Mouse (Mus musculus) adrenal gland, postnatal 4 days (tissue): ENCODE data around the gene Deaf1. TPM values are rescaled to one million over a fixed set of nuclear protein-coding genes. Genes with fewer than 3 reads are reported as not detected.

Experiments
- DNase-seq, 2 experiments: peaks; one replicate each; pipeline ENCODE4 v3.0.0; 2021 to 2022; ENCODE audit warnings: low spot score in 2 of 2, mixed read lengths in 2 of 2
- total RNA-seq, 2 experiments: library from RNA; stranded (reverse); gene quantifications; 2 replicates each; pipeline ENCODE4 v1.2.3; 2021

Deaf1 gene
- total RNA-seq, 2 experiments from 2014 or later = 74.1 to 78.8 TPM

DNA sequence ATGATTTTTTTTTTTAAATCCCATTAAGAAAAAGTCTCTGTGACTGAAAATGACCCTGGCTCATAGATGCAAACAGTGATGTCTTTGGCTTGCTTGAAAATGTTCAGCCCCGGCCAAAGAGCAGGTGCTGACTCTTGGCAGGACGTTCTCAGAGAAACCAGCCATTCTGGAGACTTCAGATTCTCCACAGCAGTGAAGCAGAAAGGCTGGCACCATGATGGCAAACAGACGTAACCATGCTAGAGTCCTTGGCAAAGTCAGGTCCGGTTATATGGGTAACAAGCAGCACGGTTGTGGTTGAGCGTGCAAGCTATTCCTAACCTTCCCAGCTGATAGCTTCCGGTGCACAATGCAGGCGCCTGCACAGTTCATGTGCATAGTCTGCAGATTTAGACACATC, 28.3 kb downstream of the Deaf1 start:
- no peak for DNase-seq

DNA sequence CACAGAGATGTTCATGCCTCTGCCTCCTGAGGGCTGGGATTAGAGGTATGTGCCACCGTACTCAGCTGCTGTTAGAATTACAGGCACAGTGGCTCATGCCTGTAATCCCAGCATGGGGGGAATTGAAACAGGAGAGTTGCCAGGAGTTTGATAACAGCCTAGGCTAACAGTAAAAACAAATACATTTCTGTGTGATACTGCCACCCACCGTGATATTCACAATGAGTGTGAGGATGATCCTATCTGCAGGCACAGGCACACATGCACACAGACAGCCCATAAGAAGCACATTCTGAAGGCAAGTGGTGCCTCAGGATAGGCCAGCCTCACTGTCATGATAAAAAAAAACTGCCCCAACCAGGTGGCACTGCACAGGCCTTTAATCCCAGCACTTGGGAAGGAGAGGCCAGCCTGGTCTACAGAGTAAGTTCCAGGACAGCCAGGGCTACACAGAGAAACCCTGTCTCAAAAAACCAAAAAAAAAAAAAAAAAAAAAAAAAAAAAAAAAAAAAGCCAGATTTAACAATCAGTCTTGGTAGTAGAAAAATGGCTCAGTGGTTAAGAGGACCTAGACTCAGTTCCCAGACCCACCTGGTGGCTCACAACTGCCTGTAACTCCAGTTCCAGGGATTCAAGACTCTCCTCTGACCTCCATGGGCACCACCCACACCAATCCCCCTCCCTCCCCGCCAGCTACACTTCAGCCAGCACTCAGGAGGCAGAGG, 29.4 kb downstream of the Deaf1 start:
- no peak for DNase-seq

DNA sequence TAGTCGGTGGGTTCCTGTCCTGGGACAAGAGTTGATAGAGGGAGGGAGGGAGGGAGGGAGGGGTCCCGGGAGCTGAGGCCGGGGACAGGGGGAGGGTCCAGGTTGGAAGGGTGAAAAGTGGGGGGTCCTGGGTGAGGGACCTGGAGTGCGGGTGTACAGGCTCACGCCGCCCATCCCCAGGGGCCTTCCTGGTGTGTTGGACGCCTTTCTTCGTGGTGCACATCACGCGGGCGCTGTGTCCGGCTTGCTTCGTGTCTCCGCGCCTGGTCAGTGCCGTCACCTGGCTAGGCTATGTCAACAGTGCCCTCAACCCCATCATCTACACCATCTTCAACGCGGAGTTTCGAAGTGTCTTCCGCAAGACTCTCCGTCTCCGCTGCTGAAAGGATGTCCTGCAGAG, 33.0 kb downstream of the Deaf1 start:
- no peak for DNase-seq

GRCm38 (mm10) chr7:141293852-141294471, 33.5 kb downstream of the Deaf1 start:
- DNase-seq = no peak

- no peak for DNase-seq
Measured at GRCm38 (mm10) chr7:141292583-141293388, 34.7 kb downstream of the Deaf1 start.

- no peak for DNase-seq
Measured at GRCm38 (mm10) chr7:141291921-141292582, 35.4 kb downstream of the Deaf1 start, which contains the start of gene Drd4. Gene Drd4, plus strand, starts transcription at chr7:141292006.

DNA sequence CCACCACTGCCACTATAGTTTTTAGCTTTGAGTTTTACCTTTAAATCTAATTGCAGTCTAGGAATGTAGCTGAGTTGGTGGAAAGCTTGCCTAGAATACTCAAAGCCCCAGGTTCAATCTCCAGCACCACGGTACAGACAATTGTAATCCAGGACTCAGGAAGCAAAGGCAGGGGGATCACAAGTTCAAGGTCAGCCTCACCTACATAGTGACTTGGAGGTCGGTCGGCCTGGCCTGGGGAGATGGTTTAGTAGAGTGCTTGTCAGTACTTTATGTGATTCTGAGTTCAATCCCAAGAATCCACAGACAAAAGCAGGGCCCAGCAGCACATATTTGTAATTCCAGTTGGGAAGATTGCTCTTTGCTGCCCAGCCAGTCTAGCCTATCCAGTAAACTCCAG, 39.4 kb downstream of the Deaf1 start:
- no peak for DNase-seq

- DNase-seq = no peak
Measured at GRCm38 (mm10) chr7:141282756-141283155, 44.7 kb downstream of the Deaf1 start.

DNA sequence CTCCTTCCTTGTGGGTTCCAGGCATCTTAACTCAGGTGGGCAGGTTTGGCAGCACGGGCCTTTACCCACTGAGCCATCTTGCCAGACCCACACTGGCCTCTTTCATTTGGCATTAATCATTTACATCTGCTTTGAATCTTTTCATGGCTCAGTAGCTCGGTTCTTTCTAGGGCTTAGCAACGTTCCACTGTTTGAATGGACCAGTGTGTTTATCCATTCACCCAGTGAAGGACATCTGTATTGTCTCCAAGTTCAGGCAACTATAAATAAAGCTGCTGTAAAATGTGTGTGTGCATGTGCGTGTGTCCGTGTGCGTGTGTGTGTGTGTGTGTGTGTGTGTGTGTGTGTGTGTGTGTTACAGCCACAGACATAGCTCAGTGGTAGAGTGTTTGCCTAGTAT, 46.0 kb downstream of the Deaf1 start:
- DNase-seq = no peak

DNA sequence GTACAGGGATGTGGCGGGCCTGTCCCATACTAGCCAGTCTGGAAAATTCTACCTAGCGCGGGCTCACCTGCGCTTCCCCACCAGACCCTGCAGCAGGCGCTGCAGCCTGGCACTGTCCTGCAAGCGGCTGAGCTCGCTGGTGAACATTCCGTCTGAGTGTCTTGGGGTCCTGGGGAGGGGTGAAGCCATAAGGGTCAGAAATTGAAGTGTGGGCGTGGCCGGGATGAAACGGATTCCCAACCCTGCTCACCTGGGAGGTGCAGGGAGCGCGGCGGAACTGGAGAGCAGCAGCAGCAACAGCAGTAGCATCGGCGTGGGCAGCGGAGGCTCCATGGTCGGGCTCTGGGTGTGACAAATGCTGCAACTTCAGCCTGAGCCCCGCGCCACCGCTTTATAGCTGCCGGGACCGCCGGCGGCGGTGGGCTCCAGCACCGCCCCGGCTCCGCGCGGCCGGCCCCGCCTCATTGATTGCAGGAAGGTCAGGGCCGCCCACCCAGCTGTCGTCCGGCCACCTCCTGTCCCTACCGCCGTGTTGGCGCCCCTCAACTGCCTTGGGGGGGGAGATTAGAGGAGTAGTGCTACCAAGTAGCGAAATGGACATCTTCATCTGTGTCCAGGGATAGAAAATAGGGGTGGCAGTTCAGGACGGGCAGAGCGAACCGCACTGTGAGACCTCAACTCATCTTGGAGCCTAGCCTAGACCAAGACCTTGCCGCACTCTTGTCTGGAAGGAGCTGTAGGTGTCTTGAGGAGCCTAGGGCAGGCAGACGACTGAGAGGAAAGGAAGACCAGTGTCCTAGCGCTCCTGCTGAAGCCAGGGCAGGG, 48.5 kb downstream of the Deaf1 start, which contains the start of gene Sct:
TSS of gene Sct (minus strand) at position 368 of the 825 bp plus-strand sequence.
- no peak for DNase-seq

DNA sequence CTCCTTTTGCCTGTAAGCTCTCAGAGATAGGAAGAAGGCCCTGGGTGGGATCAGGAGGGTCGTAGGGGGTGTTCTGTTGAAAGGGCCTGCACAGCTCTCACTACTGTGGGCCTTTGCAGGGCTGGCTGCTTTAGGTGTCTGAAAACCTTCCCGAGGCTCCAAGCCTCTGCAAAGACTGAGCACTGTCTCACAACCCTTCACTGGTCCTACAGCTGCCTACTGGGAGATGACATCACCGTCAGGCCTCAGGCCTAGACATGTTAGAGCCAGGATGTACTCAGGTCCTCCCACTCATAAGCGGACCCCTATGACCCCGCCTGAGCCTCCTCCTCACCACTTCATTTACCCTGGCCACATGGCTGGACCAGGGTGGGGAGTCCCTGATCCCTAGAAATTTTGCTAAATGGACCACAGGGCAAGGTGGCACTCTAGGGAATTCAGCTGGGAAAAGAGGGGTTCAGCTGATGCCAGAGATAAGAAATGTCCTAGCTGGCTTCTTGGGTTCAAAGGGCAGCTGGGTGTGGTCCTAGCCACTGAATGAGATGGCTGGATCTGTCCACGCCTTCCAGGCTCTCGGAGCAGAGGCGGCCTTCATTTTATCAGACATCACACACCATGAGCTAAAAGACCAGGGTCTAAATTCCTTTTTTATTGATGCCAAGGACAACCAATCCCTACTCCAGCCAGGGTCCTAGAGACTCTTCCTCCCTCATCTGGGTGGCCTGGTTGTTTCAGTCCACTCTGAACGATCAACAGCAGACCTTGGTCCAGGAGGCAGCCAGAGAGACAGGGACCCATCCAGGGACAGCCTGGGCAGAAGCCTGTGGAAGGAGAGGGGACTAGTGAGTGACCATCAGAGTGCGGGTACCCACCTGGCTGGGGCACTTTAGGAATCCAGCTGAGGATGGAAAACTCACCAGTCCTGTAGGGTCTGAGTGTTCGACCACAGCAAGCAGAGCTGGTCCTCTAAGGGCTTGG, 49.5 kb downstream of the Deaf1 start:
- DNase-seq = no peak

DNA sequence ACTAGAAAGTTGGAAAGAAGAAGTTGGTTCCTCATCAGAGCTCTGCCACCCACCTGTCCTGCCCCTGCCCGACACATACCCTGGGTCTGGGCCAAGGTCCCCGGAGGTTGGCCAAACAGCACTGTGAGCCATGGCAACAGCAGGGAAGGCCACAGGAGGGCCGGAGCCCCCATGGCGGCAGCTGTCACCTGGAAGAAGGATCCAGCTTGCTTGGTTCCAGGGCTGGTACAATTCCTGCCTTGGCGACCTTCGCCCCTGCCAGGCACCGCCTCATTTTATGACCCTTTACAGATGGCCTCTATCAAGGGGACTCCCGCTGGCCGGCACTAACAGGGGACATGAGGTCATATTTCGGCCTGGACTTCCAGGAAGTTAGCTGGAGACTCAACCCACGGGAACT, 50.9 kb downstream of the Deaf1 start, which contains the start of gene Cdhr5:
TSS of gene Cdhr5 (minus strand) at position 241 of the 400 bp plus-strand sequence.
- no peak for DNase-seq

DNA sequence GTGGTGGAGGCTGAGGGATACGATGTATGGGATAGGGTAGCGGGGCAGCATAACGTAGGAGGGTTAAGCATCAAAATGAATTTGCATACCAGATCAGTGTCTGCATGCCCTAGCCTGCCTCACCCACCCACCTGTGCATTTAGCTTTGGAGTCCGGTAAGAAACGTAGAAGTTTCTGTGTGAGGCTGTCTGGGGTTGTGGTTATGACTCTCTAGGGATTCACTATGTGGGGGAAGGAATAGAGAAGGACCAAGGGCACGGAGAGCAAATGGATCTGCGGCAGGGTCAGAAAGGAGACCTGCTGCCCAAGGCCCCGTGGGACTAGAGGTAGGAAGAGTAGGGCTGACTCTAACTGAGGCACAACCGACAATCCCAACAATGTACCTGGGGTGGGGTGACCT, 52.1 kb downstream of the Deaf1 start:
- DNase-seq = no peak

DNA sequence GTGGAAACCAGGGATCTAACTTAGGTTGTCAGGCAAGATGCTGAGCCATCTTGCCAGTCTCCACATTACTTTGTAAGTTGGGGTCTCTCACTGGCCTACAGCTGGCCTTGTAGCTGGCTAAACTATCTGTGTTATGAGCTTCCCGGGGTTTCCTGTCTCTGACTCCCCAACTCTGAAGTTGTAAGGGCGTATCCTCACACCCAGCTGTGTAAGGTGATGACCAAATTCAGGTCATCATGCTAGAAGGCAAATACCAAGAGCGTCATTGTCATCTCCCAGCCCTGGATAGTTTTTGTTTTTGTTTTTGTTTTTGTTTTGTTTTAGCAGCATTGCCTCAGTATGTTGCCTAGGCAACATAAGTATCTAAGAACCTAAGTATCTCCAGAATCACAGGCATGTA, 56.9 kb downstream of the Deaf1 start:
- DNase-seq = no peak

GRCm38 (mm10) chr7:141269273-141269545, 58.3 kb downstream of the Deaf1 start:
- DNase-seq = no peak

DNA sequence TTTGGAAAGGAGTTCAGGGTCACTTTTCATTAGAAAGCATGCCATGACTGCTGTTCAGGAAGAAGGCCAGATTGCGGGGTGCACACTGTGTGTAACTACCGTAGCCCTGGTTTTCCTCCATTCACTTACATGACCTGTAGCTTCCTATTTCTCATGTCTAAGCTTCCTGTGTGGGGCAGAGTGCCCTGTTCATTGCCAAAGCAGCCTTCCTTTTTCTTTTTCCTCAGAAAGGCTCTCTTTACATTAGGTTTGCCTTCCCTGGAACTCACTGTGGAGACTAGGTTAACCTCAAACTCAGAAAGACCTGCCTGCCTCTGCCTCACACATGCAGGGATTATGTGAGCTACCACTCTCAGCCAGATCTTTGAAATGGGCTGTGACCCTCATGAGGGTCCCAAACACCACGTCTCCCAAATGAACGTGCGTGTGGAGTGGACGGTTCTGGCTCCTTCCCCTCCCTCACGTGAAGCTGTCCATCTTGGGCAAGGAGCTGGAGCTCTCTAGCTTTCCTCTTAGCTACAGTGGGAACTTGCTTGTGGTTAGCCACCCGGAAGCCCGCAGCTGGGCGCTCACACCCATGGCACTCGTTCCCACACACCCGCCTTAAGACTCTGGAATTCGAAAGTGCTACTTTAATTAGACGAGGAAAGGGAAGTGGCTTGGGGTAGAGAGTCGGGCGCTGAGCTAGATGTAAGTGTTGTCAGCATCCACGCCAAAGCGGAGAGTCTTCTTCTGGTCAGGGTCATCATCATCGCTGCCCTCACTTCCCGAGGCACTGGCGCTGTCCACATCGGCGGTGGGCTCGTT, 58.8 kb downstream of the Deaf1 start:
- no peak for DNase-seq

GRCm38 (mm10) chr7:141265739-141266561, 61.5 kb downstream of the Deaf1 start, which contains the start of gene Irf7:
Gene Irf7, minus strand, starts transcription at chr7:141266481.
- DNase-seq = peak in 1 of 2 experiments; percentile 50

DNA sequence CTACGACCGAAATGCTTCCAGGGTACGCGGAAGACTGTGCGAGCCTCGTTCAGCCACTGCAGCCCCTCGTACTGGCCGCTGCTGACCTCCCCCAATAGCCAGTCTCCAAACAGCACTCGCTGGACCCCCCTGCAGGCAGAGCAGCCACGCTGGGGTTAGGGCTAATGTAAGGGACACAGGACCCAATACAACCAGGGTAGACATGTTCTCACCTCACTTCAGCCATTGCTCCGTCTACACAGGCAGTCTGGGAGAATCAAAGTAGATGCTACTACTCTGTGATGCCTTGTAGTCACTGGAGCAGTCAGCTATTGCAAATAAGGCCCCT, 62.1 kb downstream of the Deaf1 start:
- no peak for DNase-seq
